Mouse (Mus musculus) hindbrain, embryonic 16.5 days (tissue): ENCODE results near the gene Slc23a2. TPM values are rescaled to one million over a fixed set of nuclear protein-coding genes. Genes with fewer than 3 reads are reported as not detected.

Source experiments
- ATAC-seq: fragments of 200-750 bp; cut with Nextera tagmentation; 2 replicates; pipeline ENCODE4 v1.8.0; 2017; ENCODE audit warnings: moderate TSS enrichment, moderate library complexity
- H3K27ac ChIP-seq: fragments of 300-500 bp; sonication (generic); 2 replicates; pipeline ENCODE4 v1.5.1; 2014; ENCODE audit warnings: low read depth, mild to moderate bottlenecking, control low read depth, low read length, moderate library complexity
- H3K27me3 ChIP-seq: fragments of 300-500 bp; sonication (generic); replicated peaks from 2 replicates; pipeline ENCODE4 v1.6.1; 2014; ENCODE audit warnings: low read length; ENCODE audit not compliant: control insufficient read depth, insufficient read depth
- H3K36me3 ChIP-seq: fragments of 300-500 bp; sonication (generic); 2 replicates; pipeline ENCODE4 v1.6.1; 2014; ENCODE audit warnings: mild to moderate bottlenecking, low read length, moderate library complexity, mixed read lengths; ENCODE audit not compliant: control insufficient read depth, insufficient read depth
- H3K4me1 ChIP-seq: fragments of 300-500 bp; sonication (generic); 2 replicates; pipeline ENCODE4 v1.6.1; 2014; ENCODE audit warnings: low read depth, low read length; ENCODE audit not compliant: control insufficient read depth, insufficient read depth
- H3K4me2 ChIP-seq: fragments of 300-500 bp; sonication (generic); 2 replicates; pipeline ENCODE4 v1.6.1; 2014; ENCODE audit warnings: mild to moderate bottlenecking, low read length, control low read depth, moderate library complexity
- H3K4me3 ChIP-seq: fragments of 300-500 bp; sonication (generic); 2 replicates; pipeline ENCODE4 v1.5.1; 2014; ENCODE audit warnings: mild to moderate bottlenecking, low read length, control low read depth, moderate library complexity
- H3K9ac ChIP-seq: fragments of 300-500 bp; sonication (generic); 2 replicates; pipeline ENCODE4 v1.6.1; 2014; ENCODE audit warnings: low read depth, mild to moderate bottlenecking, control low read depth, low read length, moderate library complexity
- H3K9me3 ChIP-seq: fragments of 300-500 bp; sonication (generic); 2 replicates; pipeline ENCODE4 v1.6.1; 2014; ENCODE audit warnings: mild to moderate bottlenecking, low read length, moderate library complexity; ENCODE audit not compliant: control insufficient read depth
- WGBS: fragments of 180-500 bp; shearing (Covaris S2); extraction: QIAGEN DNeasy Blood & Tissue Kit; methylation state at CpG from one replicate; pipeline ENCODE4 v1.1.7; 2014; 5-methylcytosine and 5-hydroxymethylcytosine counted together
- polyA plus RNA-seq: library from polyadenylated mRNA; unstranded; fragments of >200 nt; fragmentation: Nextera tagmentation; extraction: Ambion mirVana; gene quantifications from 2 replicates; pipeline ENCODE4 v1.2.1, GENCODE M21; 2015

Gene Slc23a2
- polyA plus RNA-seq, 1 experiment from 2014 or later, result 40.8 TPM

GRCm38 (mm10) chr2:132169150-132169549 lies 24.2 kb upstream of the Slc23a2 start:
- 90% methylated on average over 7 of the region's 7 CpGs for WGBS

GRCm38 (mm10) chr2:132163626-132164025 lies 18.7 kb upstream of the Slc23a2 start:
- Histone ChIP-seq H3K4me2 (no peak overlapping the region), H3K9ac (no peak overlapping the region), H3K27ac (no peak overlapping the region), H3K27me3 (no peaks in the 10 kb centered on the region), H3K36me3 (no peaks in the 10 kb centered on the region), H3K4me3 (no peak overlapping the region), H3K9me3 (no peaks in the 10 kb centered on the region), H3K4me1 (no peaks in the 10 kb centered on the region)
- ATAC-seq, result no peak
- 86% methylated on average over 1 of the region's 1 CpGs for WGBS

More at GRCm38 (mm10) chr2:132169150-132169549, 24.2 kb upstream of the Slc23a2 start:
- Histone ChIP-seq H3K9me3 (no peaks in the 10 kb centered on the region), H3K36me3 (no peaks in the 10 kb centered on the region), H3K27me3 (no peaks in the 10 kb centered on the region), H3K4me3 (no peak overlapping the region), H3K9ac (no peak overlapping the region), H3K27ac (no peak overlapping the region), H3K4me1 (no peaks in the 10 kb centered on the region), H3K4me2 (no peak overlapping the region)
- no peak for ATAC-seq

GRCm38 (mm10) chr2:132157482-132157881 lies 12.6 kb upstream of the Slc23a2 start:
- Histone ChIP-seq H3K9ac (no peak overlapping the region), H3K27me3 (no peaks in the 10 kb centered on the region), H3K9me3 (no peaks in the 10 kb centered on the region), H3K4me1 (no peaks in the 10 kb centered on the region), H3K4me2 (no peak overlapping the region), H3K4me3 (no peak overlapping the region), H3K36me3 (no peaks in the 10 kb centered on the region), H3K27ac (no peak overlapping the region)
- WGBS, result 66% methylated on average over 4 of the region's 4 CpGs
- no peak for ATAC-seq

- Histone ChIP-seq H3K9me3 (no peaks in the 10 kb centered on the region), H3K4me2 (no peak overlapping the region), H3K4me3 (no peak overlapping the region), H3K4me1 (no peaks in the 10 kb centered on the region), H3K27ac (no peak overlapping the region), H3K27me3 (no peaks in the 10 kb centered on the region), H3K9ac (no peak overlapping the region), H3K36me3 (no peaks in the 10 kb centered on the region)
- 71% methylated on average over 5 of the region's 5 CpGs for WGBS
- ATAC-seq, result no peak
These were observed 7.8 kb upstream of the Slc23a2 start for GRCm38 (mm10) chr2:132152670-132153069.

GRCm38 (mm10) chr2:132151592-132151991 lies 6.7 kb upstream of the Slc23a2 start:
- H3K9me3 ChIP-seq, result no peaks in the 10 kb centered on the region
- no peak for ATAC-seq
- 84% methylated on average over 6 of the region's 6 CpGs for WGBS
- H3K27me3 ChIP-seq, result no peaks in the 10 kb centered on the region
- H3K4me1 ChIP-seq, result no peaks in the 10 kb centered on the region
- H3K36me3 ChIP-seq, result no peaks in the 10 kb centered on the region
- no peak overlapping the region for H3K9ac ChIP-seq
- no peak overlapping the region for H3K4me3 ChIP-seq
- no peak overlapping the region for H3K27ac ChIP-seq
- no peak overlapping the region for H3K4me2 ChIP-seq

GRCm38 (mm10) chr2:132150926-132151325 lies 6.0 kb upstream of the Slc23a2 start:
- no peaks in the 10 kb centered on the region for H3K36me3 ChIP-seq
- H3K9ac ChIP-seq, result no peak overlapping the region
- H3K4me2 ChIP-seq, result no peak overlapping the region
- H3K27ac ChIP-seq, result no peak overlapping the region
- H3K9me3 ChIP-seq, result no peaks in the 10 kb centered on the region
- H3K27me3 ChIP-seq, result no peaks in the 10 kb centered on the region
- ATAC-seq, result no peak
- WGBS, result 62% methylated on average over 1 of the region's 1 CpGs
- no peaks in the 10 kb centered on the region for H3K4me1 ChIP-seq
- H3K4me3 ChIP-seq, result no peak overlapping the region

GRCm38 (mm10) chr2:132146502-132146901 lies 1.6 kb upstream of the Slc23a2 start:
- H3K36me3 ChIP-seq, result no peaks in the 10 kb centered on the region
- no peak overlapping the region for H3K9ac ChIP-seq
- no peak overlapping the region for H3K27ac ChIP-seq
- no peak overlapping the region for H3K4me3 ChIP-seq
- WGBS, result 44% methylated on average over 4 of the region's 4 CpGs
- H3K9me3 ChIP-seq, result no peaks in the 10 kb centered on the region
- no peak for ATAC-seq
- peaks cover 11% of the 10 kb centered on the region for H3K4me1 ChIP-seq
- no peak overlapping the region for H3K4me2 ChIP-seq
- no peaks in the 10 kb centered on the region for H3K27me3 ChIP-seq

GRCm38 (mm10) chr2:132143943-132144927 lies 673 bp downstream of the Slc23a2 start:
- Histone ChIP-seq H3K27me3 (no peaks in the 10 kb centered on the region), H3K9ac (peak overlapping the region; percentile 91), H3K9me3 (no peaks in the 10 kb centered on the region), H3K4me3 (peak overlapping the region; percentile 92), H3K36me3 (no peaks in the 10 kb centered on the region), H3K27ac (peak overlapping the region; percentile 87), H3K4me2 (peak overlapping the region; percentile 81), H3K4me1 (peaks cover 11% of the 10 kb centered on the region)
- ATAC-seq, result no peak; the same call in 1 of the 2 replicates
- WGBS, result 3% methylated on average over 46 of the region's 66 CpGs

- no peak overlapping the region for H3K27ac ChIP-seq
These were observed 2.3 kb downstream of the Slc23a2 start for GRCm38 (mm10) chr2:132142606-132143005.

More at GRCm38 (mm10) chr2:132142606-132143005, 2.3 kb downstream of the Slc23a2 start:
- Histone ChIP-seq H3K4me1 (peaks cover 11% of the 10 kb centered on the region), H3K9me3 (no peaks in the 10 kb centered on the region), H3K36me3 (no peaks in the 10 kb centered on the region), H3K4me2 (no peak overlapping the region), H3K9ac (no peak overlapping the region), H3K27me3 (no peaks in the 10 kb centered on the region), H3K4me3 (no peak overlapping the region)
- no peak for ATAC-seq
- 89% methylated on average over 8 of the region's 8 CpGs for WGBS
